Mouse (Mus musculus) spleen, embryonic (tissue): Measurements from ENCODE around the gene Zfp148.
"Not testable (repeated sequence)": the region's sequence is repeated elsewhere in the genome, so short reads cannot be mapped to it uniquely, and the experiment has no call there.

Experiments used
- CTCF ChIA-PET: fragments of 350-600 bp; sonication (Branson Sonifier 250); formaldehyde crosslinking; loops from one replicate; lab custom pipeline; 2022; lab: Charles Lee

Gene Zfp148

DNA sequence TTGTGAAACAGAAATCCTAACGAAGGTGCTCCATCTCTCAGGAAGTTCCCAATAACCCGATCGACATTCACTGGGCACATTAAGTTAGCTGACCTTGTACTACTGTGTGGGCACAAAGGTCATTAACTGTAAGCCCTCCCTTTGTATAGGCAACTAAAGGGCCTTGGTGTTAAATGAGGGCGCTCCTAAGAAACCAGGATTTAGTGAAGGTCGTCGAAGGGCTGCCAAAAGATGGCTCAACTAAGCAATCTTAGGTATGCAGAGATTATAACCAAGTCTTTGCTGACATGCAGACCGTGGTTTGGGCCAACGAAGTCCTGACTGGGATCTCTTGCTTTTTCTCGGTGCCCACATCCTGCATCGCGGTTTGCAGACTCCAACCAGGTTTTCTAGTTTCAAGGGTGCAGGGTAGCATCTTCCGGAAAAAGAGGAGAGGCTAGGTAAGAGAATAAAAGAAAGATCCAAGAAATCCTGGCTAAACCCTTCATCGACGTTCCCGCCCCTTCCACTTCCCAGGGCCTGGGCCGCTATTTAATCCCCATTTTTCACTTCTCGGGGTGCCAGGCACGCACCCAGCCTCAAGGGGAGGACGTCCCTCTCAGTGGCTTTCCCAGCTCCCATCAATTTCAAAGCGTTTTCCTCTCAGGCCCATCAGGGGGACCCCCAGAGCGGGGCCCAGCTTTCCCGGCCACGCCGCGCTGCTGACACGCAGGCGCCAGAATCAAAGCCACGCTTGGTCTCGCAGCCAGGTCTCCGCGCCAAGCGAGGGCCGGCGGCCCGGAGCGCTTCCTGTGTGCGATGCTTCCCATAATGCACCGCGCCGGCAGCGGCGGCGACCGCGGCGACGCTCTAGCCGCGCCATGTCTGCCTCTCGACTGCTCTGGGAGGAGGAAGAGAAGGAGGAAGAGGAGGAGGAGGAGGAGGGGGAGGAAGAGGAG lies at the start of gene Zfp148:
Gene Zfp148, plus strand, starts transcription at position 893 of the 938 bp plus-strand sequence.
- CTCF ChIA-PET = not testable (repeated sequence)

DNA sequence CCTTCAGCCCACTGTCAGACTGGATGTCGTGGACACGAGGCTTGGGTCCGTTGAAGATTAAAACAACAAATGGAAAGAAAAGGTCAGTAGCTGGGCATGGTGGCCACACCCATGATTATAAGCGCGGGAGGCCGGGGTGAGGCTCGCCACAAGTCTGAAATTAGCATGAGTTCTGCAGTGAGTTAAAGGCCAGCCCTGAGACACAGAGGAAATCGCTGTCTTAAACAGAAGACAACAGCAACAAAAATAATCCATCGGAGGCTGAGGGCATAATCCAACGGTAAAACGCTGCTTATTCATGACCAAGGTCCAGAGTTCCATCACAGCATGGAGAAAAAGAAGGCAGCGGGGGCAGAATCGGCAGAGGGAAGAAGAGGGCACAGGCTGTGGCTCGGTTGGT lies 47.6 kb upstream of the Zfp148 start:
- CTCF ChIA-PET = no interaction called here

DNA sequence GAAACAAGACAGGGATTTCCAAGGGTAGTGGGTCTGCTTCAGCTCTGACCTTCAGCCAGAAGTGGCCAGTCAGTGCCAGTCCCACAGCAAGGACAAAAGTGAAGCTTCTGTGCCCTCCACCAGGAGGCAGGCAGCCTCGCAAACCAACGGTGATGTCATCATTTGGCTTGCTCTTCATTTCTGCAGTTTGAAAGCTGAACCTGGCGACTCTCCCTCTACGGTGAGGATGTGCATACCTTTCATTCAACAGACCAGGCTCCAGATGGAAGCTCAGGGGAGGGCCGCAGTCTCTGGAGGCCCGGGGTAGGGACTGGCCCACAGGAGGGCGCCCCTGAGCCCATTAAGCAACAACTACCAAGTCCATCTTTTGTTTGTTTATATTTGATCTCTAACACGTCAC lies 43.5 kb upstream of the Zfp148 start:
- CTCF ChIA-PET = interaction anchor here (0.6 to 1.5 kb wide), 6 partner anchors 10 to 494 kb away, joined by 3 to 8 read pairs (median 4); no protein-coding TSS in a partner anchor

DNA sequence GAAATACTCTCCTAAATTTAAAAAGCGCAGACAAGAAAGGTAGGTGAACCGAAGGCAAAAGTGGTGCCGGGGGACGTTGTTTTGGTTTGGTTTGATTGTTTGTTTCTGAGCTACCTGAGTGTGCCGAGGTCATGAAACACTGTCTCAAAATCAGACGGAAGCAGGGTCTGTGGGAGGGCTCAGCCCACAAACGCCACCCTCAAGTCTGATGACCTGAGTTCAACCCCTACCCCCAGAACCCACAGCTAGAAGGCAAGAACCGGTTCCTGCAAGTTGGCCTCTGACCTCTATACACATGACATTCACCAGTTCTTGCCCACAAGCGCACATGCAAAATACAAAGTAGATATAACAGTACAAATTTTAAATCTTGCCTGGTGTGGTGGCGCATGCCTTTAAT lies 43.0 kb upstream of the Zfp148 start:
- CTCF ChIA-PET = interaction anchor here (0.7 to 1.5 kb wide), 3 partner anchors 10 to 397 kb away, joined by 3 to 4 read pairs (median 3); no protein-coding TSS in a partner anchor

DNA sequence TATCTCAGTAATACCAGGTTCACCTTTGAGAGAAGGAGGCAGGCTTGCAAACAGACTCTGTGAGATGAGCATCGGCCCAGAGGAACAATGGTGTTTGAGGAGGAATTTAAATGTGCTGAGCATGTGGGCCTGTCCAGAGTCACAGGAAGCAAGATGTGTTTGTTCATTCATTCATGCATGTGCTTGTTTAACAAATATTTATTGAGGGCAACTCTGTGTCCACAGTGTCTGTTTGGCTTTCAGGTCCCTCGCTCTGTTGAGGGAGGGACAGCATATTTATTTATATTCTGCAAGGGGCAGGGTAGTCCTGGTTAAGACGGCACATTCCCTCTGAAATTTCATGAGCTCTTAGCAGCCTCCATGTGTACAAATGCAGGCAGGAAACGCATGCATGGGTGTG lies 42.1 kb upstream of the Zfp148 start:
- CTCF ChIA-PET = no interaction called here

DNA sequence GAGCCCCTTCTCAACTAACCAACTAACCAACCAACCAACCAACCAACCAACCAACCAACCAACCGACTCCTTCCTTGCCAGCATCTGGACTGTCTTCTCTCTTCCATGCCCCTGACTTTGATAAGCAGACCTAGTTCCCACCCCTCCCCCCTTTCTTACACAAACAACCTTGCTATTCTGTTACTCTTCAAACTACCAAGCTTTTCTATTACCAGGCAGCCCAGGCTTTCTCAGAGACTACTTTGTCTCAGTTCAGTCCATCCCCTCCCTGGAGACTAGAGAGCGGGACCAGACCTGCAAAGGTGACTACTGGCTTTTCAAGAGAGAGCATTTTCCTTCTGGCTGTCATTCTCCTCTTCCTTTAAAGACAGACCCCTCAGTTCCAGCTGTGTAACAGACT lies 41.2 kb upstream of the Zfp148 start:
- CTCF ChIA-PET = interaction anchor here (0.6 kb wide), 1 partner anchor 1530 kb away, joined by 3 read pairs; no protein-coding TSS in a partner anchor

DNA sequence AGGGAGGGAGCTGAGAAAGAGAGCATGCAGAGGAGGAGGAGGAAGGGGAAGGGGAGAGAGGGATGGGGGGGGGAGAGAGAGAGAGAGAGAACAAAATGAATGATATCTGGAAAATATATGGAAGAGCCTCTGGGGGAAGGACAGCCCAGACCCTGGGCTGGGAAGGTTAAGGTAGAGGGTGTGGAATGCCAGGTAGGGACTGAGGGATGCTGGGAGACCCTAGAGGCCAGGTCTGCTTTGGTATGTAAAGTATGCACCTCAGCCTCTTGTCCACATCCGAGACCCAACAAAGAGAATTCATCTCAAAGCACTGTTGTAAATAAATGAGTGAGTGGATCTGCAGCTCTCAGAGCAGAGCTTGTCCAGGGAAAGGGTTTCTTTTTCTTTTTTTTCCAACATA lies 38.3 kb upstream of the Zfp148 start:
- CTCF ChIA-PET = interaction anchor here (0.6 kb wide), 1 partner anchor 391 kb away, joined by 10 read pairs; no protein-coding TSS in a partner anchor

DNA sequence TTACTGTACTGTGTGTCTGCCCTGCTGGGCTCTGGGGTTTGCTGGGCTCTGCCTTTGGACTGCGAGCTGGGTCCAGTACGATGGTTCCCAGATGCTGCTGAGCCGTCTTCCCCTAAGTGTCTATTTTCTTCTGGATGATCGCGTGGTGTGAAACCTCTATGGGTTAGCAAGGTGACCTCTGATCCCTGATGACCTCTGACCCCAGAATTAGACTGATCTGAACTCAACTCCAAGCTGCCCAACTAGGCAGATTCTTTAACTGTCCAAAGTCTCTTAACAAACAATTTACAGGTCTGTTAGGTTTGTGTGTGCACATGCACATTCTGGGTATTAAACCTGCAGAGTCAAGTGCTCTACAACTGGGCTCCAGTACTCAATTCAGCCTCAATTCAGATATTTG lies 37.5 kb upstream of the Zfp148 start:
- CTCF ChIA-PET = no interaction called here

DNA sequence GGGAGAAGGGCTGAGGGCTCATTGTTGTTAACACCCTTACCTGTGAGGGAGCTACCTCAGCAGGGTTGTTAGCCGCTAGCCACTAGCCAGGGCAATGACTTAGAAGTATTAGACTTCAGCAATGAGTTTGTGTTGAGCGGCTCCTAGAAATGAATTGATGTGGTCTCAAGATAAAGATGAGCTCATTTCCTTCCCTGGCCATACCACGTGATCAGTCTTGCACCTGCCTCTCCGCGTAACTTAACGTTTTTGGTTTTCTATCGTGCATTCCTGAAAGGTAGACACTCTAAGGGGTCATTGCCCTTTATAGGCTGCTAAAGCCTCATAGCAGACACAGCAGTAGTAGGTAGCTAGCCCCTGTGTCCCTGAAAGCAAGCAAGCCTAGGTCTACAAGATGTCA lies 37.0 kb upstream of the Zfp148 start:
- CTCF ChIA-PET = no interaction called here

DNA sequence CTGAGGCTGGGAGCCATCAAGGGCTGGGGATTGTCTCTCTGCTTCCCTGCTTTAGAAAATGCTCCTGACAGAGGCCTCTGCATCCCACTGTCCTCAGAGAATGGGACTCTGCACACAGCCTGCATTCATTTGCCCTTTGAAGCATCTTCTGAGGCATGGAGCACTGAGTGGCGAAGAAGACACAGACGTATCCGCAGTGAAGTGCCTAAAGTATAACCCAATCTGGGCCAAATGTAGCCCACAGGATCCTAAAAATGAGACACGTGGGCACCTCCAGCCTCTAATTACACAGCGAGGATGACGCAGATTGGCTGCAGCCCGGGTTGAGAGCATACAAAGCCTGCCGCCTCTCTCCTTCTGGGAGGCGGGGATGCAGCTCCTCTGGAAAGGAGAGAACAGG lies 36.3 kb upstream of the Zfp148 start:
- CTCF ChIA-PET = no interaction called here

DNA sequence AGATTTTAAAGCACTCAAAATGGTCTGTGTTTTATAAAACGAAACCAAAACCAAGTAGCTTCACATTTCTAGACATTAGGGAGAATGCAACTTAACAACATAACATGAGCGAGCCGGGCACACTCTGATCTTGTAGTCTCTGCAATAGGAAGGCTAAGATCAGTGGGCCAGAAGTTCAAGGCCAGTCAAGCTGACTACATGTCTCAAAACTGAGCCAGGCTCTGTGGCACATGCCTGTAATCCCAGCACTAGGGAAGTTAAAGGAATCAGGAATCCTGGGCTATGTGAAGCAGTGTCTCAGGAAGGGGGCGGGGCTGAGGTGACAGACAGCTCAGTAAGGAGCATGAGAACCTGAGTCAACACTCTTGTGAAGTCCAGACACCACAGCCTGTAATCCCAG lies 35.8 kb upstream of the Zfp148 start:
- CTCF ChIA-PET = no interaction called here

DNA sequence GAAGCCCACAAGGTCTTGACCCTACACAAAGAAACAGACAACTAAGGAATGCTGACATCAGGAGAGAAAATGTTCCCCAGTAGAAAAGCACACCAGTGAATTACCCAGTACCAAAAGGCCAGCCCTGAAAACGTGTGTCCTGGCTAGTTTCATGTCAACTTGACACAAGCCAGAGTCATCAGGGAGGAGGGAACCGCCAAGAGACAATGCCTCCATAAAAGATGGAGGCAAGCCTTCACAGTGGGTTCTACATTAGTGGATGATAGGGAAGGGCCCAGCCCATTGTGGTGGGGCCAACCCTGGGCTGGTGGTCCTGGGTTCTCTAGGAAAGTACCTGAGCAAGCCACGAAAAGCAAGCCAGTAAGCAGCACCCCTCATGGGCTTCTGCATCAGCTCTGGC lies 34.3 kb upstream of the Zfp148 start:
- CTCF ChIA-PET = interaction anchor here (0.6 kb wide), 1 partner anchor 365 kb away, joined by 9 read pairs; no protein-coding TSS in a partner anchor

DNA sequence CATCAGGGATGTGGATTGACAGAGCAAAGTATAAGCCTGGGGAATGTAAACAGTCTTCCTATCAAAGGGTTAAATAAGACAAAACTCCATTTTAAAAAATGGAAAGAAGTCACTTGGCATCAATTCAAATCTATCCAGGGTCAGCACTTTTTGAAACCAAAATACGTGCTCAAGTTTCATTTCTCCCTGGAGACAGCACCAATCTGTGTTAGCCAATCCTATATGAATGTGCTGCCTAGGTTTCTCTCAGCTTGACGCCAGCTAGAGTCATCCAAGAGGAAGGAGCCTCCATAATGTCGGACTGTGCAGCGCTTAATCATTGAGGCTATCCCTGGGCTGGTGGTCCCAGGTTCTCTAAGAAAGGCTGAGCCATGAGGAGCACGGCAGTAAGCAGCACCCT lies 33.5 kb upstream of the Zfp148 start:
- CTCF ChIA-PET = interaction anchor here (1.1 kb wide), 1 partner anchor 10 kb away, joined by 3 read pairs; no protein-coding TSS in a partner anchor

DNA sequence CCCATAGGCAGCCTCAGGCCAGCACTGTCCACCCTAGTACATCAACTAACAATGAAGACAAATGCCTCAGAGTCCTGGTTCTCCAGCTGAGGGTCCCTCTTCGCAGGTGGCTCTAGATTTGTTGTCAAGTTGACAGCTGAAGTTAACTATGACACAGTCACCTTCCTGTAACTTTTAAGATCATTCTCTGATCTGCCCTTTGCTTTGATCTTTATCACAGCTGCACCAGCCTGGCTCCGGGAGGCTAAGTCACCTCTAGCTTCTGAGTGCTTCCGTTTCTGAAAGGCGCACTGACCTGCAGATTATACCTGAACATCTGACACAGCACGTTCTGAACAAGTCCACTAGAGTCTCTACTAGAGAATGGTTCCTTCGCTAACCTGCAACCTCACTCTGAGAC lies 22.8 kb upstream of the Zfp148 start:
- CTCF ChIA-PET = no interaction called here

DNA sequence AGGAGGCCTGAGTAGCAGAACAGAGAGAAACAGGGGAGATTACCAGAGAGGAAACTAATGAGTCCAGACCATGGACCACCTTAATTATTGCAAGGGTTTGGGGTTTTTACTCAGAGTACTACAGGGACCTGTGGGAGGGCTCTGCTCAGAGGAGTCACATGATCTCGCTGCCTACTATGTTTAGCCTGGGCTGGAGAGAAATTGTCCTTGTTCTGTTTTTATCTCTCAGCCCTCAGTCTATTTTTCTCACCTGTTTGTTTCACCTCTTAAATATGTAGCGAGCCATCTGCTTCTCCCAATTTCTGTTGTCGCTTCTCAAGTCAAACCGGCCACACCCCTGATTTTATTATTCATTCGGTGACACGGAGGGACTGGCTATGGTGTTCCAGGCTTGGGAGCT lies 14.9 kb upstream of the Zfp148 start:
- CTCF ChIA-PET = no interaction called here

DNA sequence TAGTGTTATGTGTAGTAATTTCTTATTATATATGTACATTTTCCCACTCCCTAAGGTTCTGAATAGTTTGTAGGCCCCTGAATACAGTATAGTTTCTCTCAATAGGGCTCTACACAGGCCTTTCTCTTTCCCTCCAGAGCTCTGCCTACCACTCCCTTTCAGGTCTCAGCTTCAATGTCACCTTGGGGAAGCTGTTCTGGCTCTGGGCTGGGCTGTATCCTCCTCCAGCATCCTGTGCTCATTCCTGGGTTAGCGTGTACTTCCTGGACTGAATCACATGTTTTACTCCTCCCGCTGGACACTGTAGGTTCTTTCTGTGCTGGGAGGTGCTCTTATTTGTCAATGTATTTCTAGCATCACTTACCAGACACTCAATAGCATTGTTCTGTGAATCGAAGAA lies 12.0 kb upstream of the Zfp148 start:
- CTCF ChIA-PET = no interaction called here

DNA sequence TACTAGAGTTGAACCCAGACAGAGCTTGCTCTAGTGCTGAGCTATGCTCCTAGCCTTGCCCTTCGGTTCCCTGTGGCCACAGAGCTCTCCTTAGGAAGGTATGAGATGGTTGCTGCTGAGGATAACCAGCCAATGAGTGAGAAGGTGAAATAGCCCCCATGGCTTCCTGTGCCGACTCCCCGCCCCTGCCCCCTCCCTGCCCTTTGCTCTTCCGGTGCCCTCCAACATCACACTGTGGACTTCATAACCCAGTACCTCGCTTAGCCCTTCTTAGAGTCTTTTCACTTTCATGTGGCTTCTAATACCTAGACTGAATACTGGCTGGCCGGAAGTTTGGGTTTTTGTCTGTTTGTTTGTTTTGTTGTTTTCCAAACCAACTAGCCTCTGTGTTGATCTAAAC lies 9.8 kb upstream of the Zfp148 start:
- CTCF ChIA-PET = no interaction called here

DNA sequence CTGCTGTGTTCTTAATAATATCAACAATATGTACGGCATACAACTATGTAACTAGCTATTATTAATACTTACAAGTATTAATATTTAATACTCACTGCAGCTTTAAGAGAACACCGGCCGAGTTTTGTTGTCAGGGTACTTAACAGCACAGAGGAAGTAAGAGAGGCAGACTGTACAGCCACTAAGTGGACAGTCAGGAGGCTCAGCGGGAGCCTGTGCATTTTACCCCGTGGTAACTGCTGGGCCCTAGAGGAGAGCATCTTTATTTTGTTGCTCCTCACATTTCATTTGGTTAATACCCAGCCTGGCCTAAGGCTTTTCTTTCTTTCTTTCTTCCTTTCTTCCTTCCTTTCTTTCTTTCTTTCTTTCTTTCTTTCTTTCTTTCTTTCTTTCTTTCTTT lies 8.0 kb upstream of the Zfp148 start:
- CTCF ChIA-PET = no interaction called here

DNA sequence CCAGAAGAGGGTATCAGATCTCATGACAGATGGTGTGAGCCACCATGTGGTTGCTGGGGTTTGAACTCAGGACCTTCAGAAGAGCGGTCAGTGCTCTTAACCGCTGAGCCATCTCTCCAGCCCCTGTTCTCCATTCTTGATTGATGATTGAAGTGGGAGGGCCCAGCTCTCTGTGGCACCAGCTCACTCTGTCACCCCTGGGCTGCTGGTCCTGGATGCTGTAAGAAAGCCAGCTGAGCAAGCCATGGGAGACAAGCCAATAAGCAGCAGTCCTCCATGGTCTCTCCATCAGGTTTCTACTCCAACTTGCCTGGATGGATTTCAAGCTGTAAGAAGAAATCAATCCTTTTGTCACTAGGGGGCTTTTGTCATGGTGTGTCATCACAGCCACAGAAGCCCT lies 7.3 kb upstream of the Zfp148 start:
- CTCF ChIA-PET = no interaction called here

DNA sequence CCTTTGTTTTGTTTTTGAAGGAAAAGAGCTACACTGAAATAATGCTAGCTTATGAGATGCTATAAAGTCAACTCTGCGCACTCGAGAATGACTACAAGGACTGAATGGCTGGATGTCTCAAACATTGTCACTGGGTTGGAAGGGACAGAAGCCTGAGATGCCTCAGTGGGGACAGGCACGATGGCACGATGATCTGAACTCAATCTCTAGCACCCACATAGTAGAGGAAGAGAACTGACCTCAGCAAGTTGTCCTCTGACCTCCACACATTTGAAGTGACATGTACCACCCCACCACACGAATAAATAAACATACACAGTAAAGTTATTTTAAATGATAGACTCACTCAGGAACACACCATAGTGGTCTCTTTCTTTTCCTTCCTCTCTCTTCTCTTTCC lies 4.4 kb upstream of the Zfp148 start:
- CTCF ChIA-PET = no interaction called here

DNA sequence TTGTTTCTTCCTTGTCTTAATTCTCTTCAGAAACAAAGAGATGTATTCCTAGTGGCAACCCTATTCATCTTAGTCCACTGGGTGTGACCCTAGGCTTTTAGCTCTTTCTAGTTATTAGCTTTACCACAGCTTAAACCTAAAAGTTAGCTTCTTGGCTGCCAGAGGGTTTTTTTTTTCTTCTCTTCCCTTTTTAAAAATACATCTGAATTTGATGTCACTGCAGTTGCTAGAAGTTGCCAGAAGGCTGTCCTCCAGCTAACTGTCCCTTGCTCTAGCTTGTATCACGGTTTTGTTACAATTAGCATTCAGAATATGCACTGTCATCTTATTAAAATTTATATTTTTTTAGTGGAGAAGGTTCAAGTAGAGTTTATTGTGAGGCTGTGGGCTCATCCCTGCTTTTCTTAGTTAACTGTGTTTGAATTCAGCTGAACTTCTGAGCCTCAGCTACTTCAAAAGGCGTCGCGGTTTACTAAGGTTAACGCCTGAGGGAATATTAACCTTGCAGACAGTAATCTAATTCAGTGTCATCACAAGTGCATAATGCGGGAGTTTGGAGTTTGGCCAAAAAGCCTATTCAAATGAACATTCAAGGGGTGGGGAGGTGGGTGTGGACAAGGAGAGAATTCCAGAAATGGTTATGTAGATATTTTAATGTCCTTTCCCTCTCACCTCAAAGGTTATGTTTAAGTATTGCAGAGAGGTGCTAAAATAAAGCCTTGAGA lies 1.3 kb upstream of the Zfp148 start:
- CTCF ChIA-PET = no interaction called here

DNA sequence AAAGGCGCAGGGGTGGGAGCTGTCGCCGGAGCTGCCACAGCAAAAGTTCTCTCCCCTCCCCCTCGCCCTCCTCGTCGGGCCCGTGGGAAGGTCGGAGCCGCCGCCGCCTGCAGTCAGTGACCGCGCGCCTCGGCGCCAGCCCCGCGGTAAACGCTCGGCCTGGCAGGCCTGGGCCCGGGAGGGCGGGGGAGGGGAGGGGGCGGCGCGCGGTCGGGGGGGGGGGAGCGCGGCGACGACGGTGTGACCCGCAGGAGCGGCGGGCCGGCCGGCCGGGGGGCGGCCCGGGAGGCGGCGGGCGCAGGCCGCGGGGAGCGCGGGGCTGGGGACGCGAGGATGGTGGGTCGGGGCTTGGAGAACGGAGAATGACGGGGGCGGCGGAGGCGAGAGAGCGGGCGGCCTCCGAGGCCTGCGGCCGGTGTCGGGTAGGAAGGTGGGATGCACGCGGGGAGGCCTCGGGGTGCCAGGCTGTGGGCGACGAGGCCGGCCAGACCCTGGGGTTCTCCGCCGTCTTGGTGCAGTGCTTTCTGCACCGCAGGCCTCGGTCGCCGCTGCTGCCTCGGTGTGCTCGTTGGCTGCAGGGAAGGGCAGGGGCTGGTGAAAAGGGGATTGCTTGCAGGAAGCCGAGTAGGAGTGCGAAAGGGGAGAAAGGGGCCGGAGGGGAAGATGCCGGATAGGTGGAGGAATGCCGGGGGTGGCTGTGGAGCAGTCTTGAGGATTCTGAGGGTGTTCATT lies 412 bp downstream of the Zfp148 start:
- CTCF ChIA-PET = no interaction called here
